Mouse (Mus musculus) adrenal gland, postnatal 4 days (tissue): ENCODE measurements at regions not wholly inside any gene's neighbourhood (a gene's known extent, or its start where the extent isn't known, plus 50 kb on each side); places are given as distances from the start of the nearest gene placed in this dataset.

Source experiments
- DNase-seq, 2 experiments: peaks; one replicate each; pipeline ENCODE4 v3.0.0; 2021 to 2022; ENCODE audit warnings: low spot score in 2 of 2, mixed read lengths in 2 of 2

GRCm38 (mm10) chr13:37290636-37291035 is 54.4 kb upstream of the Ly86 start:
- no peak for DNase-seq

- DNase-seq: no peak
These were observed 56.0 kb upstream of the Ly86 start for GRCm38 (mm10) chr13:37288993-37289392.

- no peak for DNase-seq
These were observed 62.5 kb upstream of the Ly86 start for GRCm38 (mm10) chr13:37282515-37282914.

- no peak for DNase-seq
These were observed 65.8 kb upstream of the Ly86 start for GRCm38 (mm10) chr13:37279078-37279789.

- DNase-seq: no peak
These were observed 95.2 kb upstream of the Ly86 start for GRCm38 (mm10) chr13:37249581-37250461.

- no peak for DNase-seq
These were observed 96.3 kb upstream of the Ly86 start for GRCm38 (mm10) chr13:37248741-37249140.

GRCm38 (mm10) chr13:37240048-37240447 is 105.0 kb upstream of the Ly86 start:
- DNase-seq: no peak

- no peak for DNase-seq
These were observed 107.7 kb upstream of the Ly86 start for GRCm38 (mm10) chr13:37237285-37237684.

GRCm38 (mm10) chr13:37225834-37226233 is 119.2 kb upstream of the Ly86 start:
- DNase-seq: no peak

GRCm38 (mm10) chr13:37220436-37220835 is 124.6 kb upstream of the Ly86 start:
- no peak for DNase-seq

- DNase-seq: no peak
These were observed 126.4 kb upstream of the Ly86 start for GRCm38 (mm10) chr13:37218596-37218995.

GRCm38 (mm10) chr13:37214590-37215282 is 130.3 kb upstream of the Ly86 start:
- DNase-seq: peak in 1 of 2 experiments; percentile 3

- no peak for DNase-seq
These were observed 147.1 kb upstream of the F13a1 start for GRCm38 (mm10) chr13:37197136-37197535.

- no peak for DNase-seq
These were observed 145.8 kb upstream of the F13a1 start for GRCm38 (mm10) chr13:37195857-37196256.

GRCm38 (mm10) chr13:37181169-37181787 is 131.2 kb upstream of the F13a1 start:
- DNase-seq: no peak

GRCm38 (mm10) chr13:37176526-37176925 is 126.5 kb upstream of the F13a1 start:
- DNase-seq: no peak

- DNase-seq: no peak
These were observed 126.0 kb upstream of the F13a1 start for GRCm38 (mm10) chr13:37175997-37176396.

- DNase-seq: no peak
These were observed 108.9 kb upstream of the F13a1 start for GRCm38 (mm10) chr13:37158831-37159522.

- no peak for DNase-seq
These were observed 107.8 kb upstream of the F13a1 start for GRCm38 (mm10) chr13:37157808-37158207.

GRCm38 (mm10) chr13:37151835-37152516 is 101.9 kb upstream of the F13a1 start:
- no peak for DNase-seq
